Mouse (Mus musculus): ENCODE measurements around the gene Smim15.

DNA sequence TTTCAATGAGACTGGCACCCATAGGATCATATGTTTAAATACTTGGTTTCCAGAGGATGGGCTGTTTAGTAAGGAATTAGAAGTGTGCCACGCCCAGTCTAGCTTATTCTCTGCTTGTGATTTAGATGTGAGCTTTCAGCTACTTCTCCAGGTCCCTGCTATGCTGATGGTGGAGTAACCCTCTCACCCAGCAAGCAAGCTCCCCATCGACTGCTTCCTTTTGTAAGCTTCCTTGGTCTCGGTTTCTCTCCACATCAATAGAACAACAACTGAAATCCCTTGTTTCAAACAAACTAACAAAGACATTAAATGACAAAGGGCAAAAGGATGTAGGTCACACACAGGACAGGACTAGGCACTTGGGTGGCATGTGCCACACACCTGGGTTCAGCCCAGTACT, 3.8 kb upstream of the Smim15 start:
- TF ChIP-seq CTCF (IDR thresholded peaks at IDR 0.05; ENCODE audit: control insufficient read depth, insufficient read depth, low read length) = no peak
- no peak for TF ChIP-seq POLR2A (IDR thresholded peaks at IDR 0.05; ENCODE audit: borderline replicate concordance, control insufficient read depth, low read depth, low read length)

Measured in bone marrow, adult 2 months (tissue).